Mouse (Mus musculus): Measurements from ENCODE around the gene Scarb1. TPM values are rescaled to one million over a fixed set of nuclear protein-coding genes. Genes with fewer than 3 reads are reported as not detected.

Scarb1 gene
- polyA plus RNA-seq, 2 experiments: 40.1 to 67.7 TPM

GRCm38 (mm10) chr5:125234399-125234798 is 106.5 kb downstream of the Scarb1 start:
- no peak overlapping the region for H3K4me3 ChIP-seq (replicated peaks; ENCODE audit: low read length)
- H3K4me1 ChIP-seq (ENCODE audit: control insufficient read depth, insufficient read depth, low read length): no peaks in the 10 kb centered on the region
- no peaks in the 10 kb centered on the region for H3K9me3 ChIP-seq (ENCODE audit: control insufficient read depth, low read length)
- no peak overlapping the region for H3K4me2 ChIP-seq (replicated peaks; ENCODE audit: low read depth, low read length, severe bottlenecking)
- H3K9ac ChIP-seq (ENCODE audit: low read depth, low read length, severe bottlenecking): no peak overlapping the region
- H3K27ac ChIP-seq (replicated peaks; ENCODE audit: low read depth, low read length): no peak overlapping the region
- no peak for TF ChIP-seq POLR2A (IDR thresholded peaks at IDR 0.05; ENCODE audit: borderline replicate concordance, extremely low read depth, insufficient read depth, insufficient read length)
- ATAC-seq (ENCODE audit: low FRiP score, low read depth) (no peak), DNase-seq (ENCODE audit: low spot score) (no peak)
- 74% methylated on average over 8 of the region's 8 CpGs for WGBS
- no peaks in the 10 kb centered on the region for H3K27me3 ChIP-seq (ENCODE audit: control insufficient read depth, insufficient read depth, low read length)
- no peaks in the 10 kb centered on the region for H3K36me3 ChIP-seq (ENCODE audit: control insufficient read depth, insufficient read depth, low read length)

- H3K36me3 ChIP-seq (ENCODE audit: control insufficient read depth, insufficient read depth, low read length): no peaks in the 10 kb centered on the region
- ATAC-seq (ENCODE audit: low FRiP score, low read depth) (no peak), DNase-seq (ENCODE audit: low spot score) (no peak)
- H3K4me2 ChIP-seq (replicated peaks; ENCODE audit: low read depth, low read length, severe bottlenecking): no peak overlapping the region
- no peaks in the 10 kb centered on the region for H3K4me1 ChIP-seq (ENCODE audit: control insufficient read depth, insufficient read depth, low read length)
- no peak overlapping the region for H3K4me3 ChIP-seq (replicated peaks; ENCODE audit: low read length)
- no peak for TF ChIP-seq POLR2A (IDR thresholded peaks at IDR 0.05; ENCODE audit: borderline replicate concordance, extremely low read depth, insufficient read depth, insufficient read length)
- H3K9ac ChIP-seq (ENCODE audit: low read depth, low read length, severe bottlenecking): no peak overlapping the region
- WGBS: 100% methylated on average over 1 of the region's 1 CpGs
- H3K9me3 ChIP-seq (ENCODE audit: control insufficient read depth, low read length): no peaks in the 10 kb centered on the region
- H3K27ac ChIP-seq (replicated peaks; ENCODE audit: low read depth, low read length): no peak overlapping the region
- H3K27me3 ChIP-seq (ENCODE audit: control insufficient read depth, insufficient read depth, low read length): no peaks in the 10 kb centered on the region
Observed at GRCm38 (mm10) chr5:125233478-125233877, 107.4 kb downstream of the Scarb1 start.

- TF ChIP-seq POLR2A (IDR thresholded peaks at IDR 0.05; ENCODE audit: borderline replicate concordance, extremely low read depth, insufficient read depth, insufficient read length): no peak
- 0 out of 2 replicates have a peak, but pooled peaks cover 4% of the 10 kb centered on the region for H3K9me3 ChIP-seq (ENCODE audit: control insufficient read depth, low read length)
- H3K27ac ChIP-seq (replicated peaks; ENCODE audit: low read depth, low read length): no peak overlapping the region
- DNase-seq (ENCODE audit: low spot score) (no peak), ATAC-seq (ENCODE audit: low FRiP score, low read depth) (no peak)
- H3K4me1 ChIP-seq (ENCODE audit: control insufficient read depth, insufficient read depth, low read length): no peaks in the 10 kb centered on the region
- H3K4me2 ChIP-seq (replicated peaks; ENCODE audit: low read depth, low read length, severe bottlenecking): no peak overlapping the region
- 75% methylated on average over 7 of the region's 7 CpGs for WGBS
- no peaks in the 10 kb centered on the region for H3K27me3 ChIP-seq (ENCODE audit: control insufficient read depth, insufficient read depth, low read length)
- H3K9ac ChIP-seq (ENCODE audit: low read depth, low read length, severe bottlenecking): no peak overlapping the region
- no peaks in the 10 kb centered on the region for H3K36me3 ChIP-seq (ENCODE audit: control insufficient read depth, insufficient read depth, low read length)
- no peak overlapping the region for H3K4me3 ChIP-seq (replicated peaks; ENCODE audit: low read length)
Observed at GRCm38 (mm10) chr5:125232443-125232979, 108.4 kb downstream of the Scarb1 start.

GRCm38 (mm10) chr5:125230463-125230862 is 110.4 kb downstream of the Scarb1 start:
- DNase-seq (ENCODE audit: low spot score) (no peak), ATAC-seq (ENCODE audit: low FRiP score, low read depth) (no peak)
- Histone ChIP-seq H3K27me3 (ENCODE audit: control insufficient read depth, insufficient read depth, low read length) (no peaks in the 10 kb centered on the region), H3K4me3 (replicated peaks; ENCODE audit: low read length) (no peak overlapping the region), H3K27ac (replicated peaks; ENCODE audit: low read depth, low read length) (no peak overlapping the region), H3K4me2 (replicated peaks; ENCODE audit: low read depth, low read length, severe bottlenecking) (no peak overlapping the region), H3K9ac (ENCODE audit: low read depth, low read length, severe bottlenecking) (no peak overlapping the region), H3K36me3 (ENCODE audit: control insufficient read depth, insufficient read depth, low read length) (no peaks in the 10 kb centered on the region), H3K9me3 (ENCODE audit: control insufficient read depth, low read length) (0 out of 2 replicates have a peak, but pooled peaks cover 5% of the 10 kb centered on the region), H3K4me1 (ENCODE audit: control insufficient read depth, insufficient read depth, low read length) (no peaks in the 10 kb centered on the region; the same call in 1 of the 2 replicates)
- TF ChIP-seq POLR2A (IDR thresholded peaks at IDR 0.05; ENCODE audit: borderline replicate concordance, extremely low read depth, insufficient read depth, insufficient read length): no peak
- WGBS: 80% methylated on average over 5 of the region's 5 CpGs

GRCm38 (mm10) chr5:125229097-125229496 is 111.8 kb downstream of the Scarb1 start:
- Histone ChIP-seq H3K9me3 (ENCODE audit: control insufficient read depth, low read length) (0 out of 2 replicates have a peak, but pooled peaks cover 5% of the 10 kb centered on the region), H3K4me3 (replicated peaks; ENCODE audit: low read length) (no peak overlapping the region), H3K27me3 (ENCODE audit: control insufficient read depth, insufficient read depth, low read length) (no peaks in the 10 kb centered on the region), H3K36me3 (ENCODE audit: control insufficient read depth, insufficient read depth, low read length) (no peaks in the 10 kb centered on the region), H3K27ac (replicated peaks; ENCODE audit: low read depth, low read length) (no peak overlapping the region), H3K4me2 (replicated peaks; ENCODE audit: low read depth, low read length, severe bottlenecking) (no peak overlapping the region), H3K4me1 (ENCODE audit: control insufficient read depth, insufficient read depth, low read length) (no peaks in the 10 kb centered on the region; the same call in 1 of the 2 replicates), H3K9ac (ENCODE audit: low read depth, low read length, severe bottlenecking) (no peak overlapping the region)
- 77% methylated on average over 2 of the region's 2 CpGs for WGBS
- DNase-seq (ENCODE audit: low spot score) (no peak), ATAC-seq (ENCODE audit: low FRiP score, low read depth) (no peak)
- no peak for TF ChIP-seq POLR2A (IDR thresholded peaks at IDR 0.05; ENCODE audit: borderline replicate concordance, extremely low read depth, insufficient read depth, insufficient read length)

All from limb, embryonic 14.5 days (tissue).